Mouse (Mus musculus) liver, embryonic 14.5 days (tissue): ENCODE results near the gene Gfod2. TPM values are rescaled to one million over a fixed set of nuclear protein-coding genes. Genes with fewer than 3 reads are reported as not detected.
A peak's percentile ranks its signal among the peaks of the same experiment; 100 is the strongest.

Experiments used
- ATAC-seq: fragments of 200-750 bp; cut with Nextera tagmentation; 2 replicates; pipeline ENCODE4 v1.8.0; 2017; ENCODE audit warnings: moderate number of reproducible peaks, mild to moderate bottlenecking, moderate library complexity; ENCODE audit not compliant: insufficient read depth
- DNase-seq, 3 experiments: peaks; one replicate each; pipeline ENCODE4 v3.0.0-alpha.2; 2012 to 2013; ENCODE audit warnings: low read depth in 3 of 3, low spot score in 3 of 3
- H3K27ac ChIP-seq: fragments of 300-500 bp; sonication (generic); 2 replicates; pipeline ENCODE4 v1.5.1; 2014; ENCODE audit warnings: moderate library complexity, mild to moderate bottlenecking, control low read depth, inconsistent platforms
- H3K27me3 ChIP-seq: fragments of 300-500 bp; sonication (generic); 2 replicates; pipeline ENCODE4 v1.6.1; 2014; ENCODE audit warnings: mild to moderate bottlenecking, low read length, moderate library complexity; ENCODE audit not compliant: control insufficient read depth, insufficient read depth
- H3K36me3 ChIP-seq: fragments of 300-500 bp; sonication (generic); replicated peaks from 2 replicates; pipeline ENCODE4 v1.6.1; 2014; ENCODE audit warnings: low read depth; ENCODE audit not compliant: control insufficient read depth, insufficient read depth
- H3K4me1 ChIP-seq, 2 experiments: fragments of 200-500 bp in 1 of 2; fragments of 300-500 bp in 1 of 2; sonication (generic) in 1 of 2; replicated peaks; 2 replicates each; pipeline ENCODE4 v1.6.1; 2012 to 2014; ENCODE audit warnings: antibody characterized with exemption in 1 of 2, inconsistent platforms in 1 of 2, low read length in 1 of 2; ENCODE audit not compliant: control insufficient read depth in 2 of 2, insufficient read depth in 2 of 2
- H3K4me2 ChIP-seq: fragments of 300-500 bp; sonication (generic); 2 replicates; pipeline ENCODE4 v1.6.1; 2014; ENCODE audit warnings: low read depth, mild to moderate bottlenecking, control low read depth, moderate library complexity
- H3K4me3 ChIP-seq, 2 experiments: fragments of 200-500 bp in 1 of 2; fragments of 300-500 bp in 1 of 2; sonication (generic) in 1 of 2; 2 replicates each; pipeline ENCODE4 v1.5.1; 2012 to 2014; ENCODE audit warnings: low read depth in 2 of 2, low read length in 2 of 2, mild to moderate bottlenecking in 2 of 2, control low read depth in 1 of 2, inconsistent platforms in 1 of 2, moderate library complexity in 1 of 2; ENCODE audit not compliant: insufficient read depth in 1 of 2
- H3K9ac ChIP-seq: fragments of 300-500 bp; sonication (generic); replicated peaks from 2 replicates; pipeline ENCODE4 v1.6.1; 2014; ENCODE audit warnings: mild to moderate bottlenecking, control low read depth, moderate library complexity
- H3K9me3 ChIP-seq: fragments of 300-500 bp; sonication (generic); 2 replicates; pipeline ENCODE4 v1.6.1; 2016; ENCODE audit warnings: low read length, mixed read lengths; ENCODE audit not compliant: control insufficient read depth
- CTCF ChIP-seq: IDR thresholded peaks from 2 replicates; pipeline ENCODE4 v1.5.1; 2016; ENCODE audit warnings: antibody characterized with exemption, low read depth, control low read depth
- EP300 ChIP-seq: IDR thresholded peaks from 2 replicates; pipeline ENCODE4 v1.6.1; 2016; ENCODE audit warnings: antibody characterized with exemption, low read depth
- WGBS: fragments of 180-500 bp; shearing (Covaris S2); extraction: QIAGEN DNeasy Blood & Tissue Kit; methylation state at CpG from one replicate; pipeline ENCODE4 v1.1.7; 2014; ENCODE audit not compliant: insufficient replicate concordance; 5-methylcytosine and 5-hydroxymethylcytosine counted together
- polyA plus RNA-seq, 2 experiments: library from polyadenylated mRNA; depleted of rRNA in 1 of 2; stranded (reverse) in 1 of 2; unstranded in 1 of 2; fragments of >200 nt; fragmentation: Nextera tagmentation in 1 of 2; extraction: Ambion mirVana in 1 of 2; gene quantifications; 2 replicates each; pipeline versions ENCODE4 v1.2.1 to v1.2.3; 2012 to 2014

The Gfod2 gene
- polyA plus RNA-seq, 2 experiments = 0.84 to 1.1 TPM

GRCm38 (mm10) chr8:105706426-105706825, 52.0 kb downstream of the Gfod2 start:
- H3K9ac ChIP-seq = no peak overlapping the region
- H3K27me3 ChIP-seq = no peaks in the 10 kb centered on the region
- H3K36me3 ChIP-seq = no peaks in the 10 kb centered on the region
- H3K4me1 ChIP-seq = peaks cover 2 to 16% of the 10 kb centered on the region in 2 experiments; a peak in 3 of 4 replicates
- DNase-seq (no peak), ATAC-seq (no peak)
- no peak overlapping the region for H3K4me3 ChIP-seq
- H3K27ac ChIP-seq = no peak overlapping the region
- H3K4me2 ChIP-seq = no peak overlapping the region; the same call in 1 of the 2 replicates
- no peaks in the 10 kb centered on the region for H3K9me3 ChIP-seq
- TF ChIP-seq CTCF (no peak), EP300 (no peak)
- 72% methylated on average over 12 of the region's 12 CpGs for WGBS

GRCm38 (mm10) chr8:105704955-105705354, 53.5 kb downstream of the Gfod2 start:
- no peak for TF ChIP-seq CTCF
- TF ChIP-seq EP300 = no peak
- H3K4me3 ChIP-seq = no peak overlapping the region
- H3K9ac ChIP-seq = no peak overlapping the region
- no peaks in the 10 kb centered on the region for H3K9me3 ChIP-seq
- H3K27ac ChIP-seq = no peak overlapping the region
- ATAC-seq (no peak), DNase-seq (no peak)
- H3K36me3 ChIP-seq = no peaks in the 10 kb centered on the region
- H3K4me1 ChIP-seq = peaks cover 2 to 20% of the 10 kb centered on the region in 2 experiments; a peak in 3 of 4 replicates
- H3K27me3 ChIP-seq = no peaks in the 10 kb centered on the region
- H3K4me2 ChIP-seq = no peak overlapping the region
- 73% methylated on average over 6 of the region's 6 CpGs for WGBS

- no peaks in the 10 kb centered on the region for H3K9me3 ChIP-seq
- H3K4me1 ChIP-seq = peaks cover 2 to 21% of the 10 kb centered on the region in 2 experiments; a peak in 3 of 4 replicates
- no peak overlapping the region for H3K27ac ChIP-seq
- H3K36me3 ChIP-seq = no peaks in the 10 kb centered on the region
- no peaks in the 10 kb centered on the region for H3K27me3 ChIP-seq
- H3K9ac ChIP-seq = no peak overlapping the region
- no peak for ATAC-seq
- no peak overlapping the region for H3K4me3 ChIP-seq
- TF ChIP-seq EP300 = no peak
- no peak for TF ChIP-seq CTCF
- no peak for DNase-seq
- H3K4me2 ChIP-seq = no peak overlapping the region
- WGBS = 87% methylated on average over 34 of the region's 34 CpGs
Observed at GRCm38 (mm10) chr8:105704146-105704812, 54.2 kb downstream of the Gfod2 start.

- TF ChIP-seq CTCF = no peak
- TF ChIP-seq EP300 = no peak
- DNase-seq = no peak
- Histone ChIP-seq H3K36me3 (no peaks in the 10 kb centered on the region; the same call in 1 of the 2 replicates), H3K9ac (no peak overlapping the region), H3K9me3 (no peaks in the 10 kb centered on the region), H3K4me1 (peaks cover 2 to 21% of the 10 kb centered on the region in 2 experiments; a peak in 3 of 4 replicates), H3K4me3 (no peak overlapping the region), H3K27me3 (no peaks in the 10 kb centered on the region), H3K27ac (no peak overlapping the region), H3K4me2 (no peak overlapping the region)
- 85% methylated on average over 24 of the region's 24 CpGs for WGBS
- no peak for ATAC-seq
Observed at GRCm38 (mm10) chr8:105702731-105703415, 55.6 kb downstream of the Gfod2 start.

- Histone ChIP-seq H3K9me3 (no peaks in the 10 kb centered on the region), H3K4me3 (peak overlapping the region; percentile 61 to 77), H3K4me1 (peaks cover 2 to 17% of the 10 kb centered on the region in 2 experiments; a peak in 3 of 4 replicates), H3K27ac (peak overlapping the region; percentile 49), H3K27me3 (no peaks in the 10 kb centered on the region), H3K36me3 (no peaks in the 10 kb centered on the region; the same call in 1 of the 2 replicates), H3K9ac (peak overlapping the region; percentile 57), H3K4me2 (peak overlapping the region; percentile 97)
- DNase-seq (no peak), ATAC-seq (0 out of 2 replicates have a peak, but pooled peaks have one; percentile 1)
- WGBS = 65% methylated on average over 18 of the region's 18 CpGs
- no peak for TF ChIP-seq CTCF
- TF ChIP-seq EP300 = no peak
Observed at GRCm38 (mm10) chr8:105702001-105702401, 56.5 kb downstream of the Gfod2 start.
